Mouse (Mus musculus) telencephalon, adult 2 months (tissue): ENCODE measurements around the gene Plxnc1.

Source experiments
- DNase-seq: peaks from one replicate; pipeline ENCODE4 v3.0.0-alpha.2; 2011; ENCODE audit warnings: low read depth, low spot score

The Plxnc1 gene

DNA sequence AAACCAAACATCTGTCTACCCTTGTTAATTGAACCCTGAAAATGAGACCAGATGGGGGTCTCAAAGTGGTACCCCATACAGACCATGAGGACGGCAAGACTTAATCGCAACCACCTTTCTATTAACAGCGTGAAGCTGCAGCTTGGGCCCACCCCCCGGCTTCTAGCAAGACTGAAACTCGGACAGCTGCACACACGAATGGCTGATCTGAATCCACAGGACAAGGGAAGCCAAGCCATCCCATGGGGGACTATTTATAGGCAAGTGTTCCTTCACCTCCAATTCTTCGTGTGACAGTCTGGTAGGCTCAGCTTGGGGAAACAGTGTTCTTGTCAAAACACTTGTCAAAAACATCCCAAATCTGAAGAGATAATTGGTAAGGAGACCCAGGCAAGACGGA, 24.1 kb downstream of the Plxnc1 start:
- no peak for DNase-seq

GRCm38 (mm10) chr10:94919960-94920359, 24.7 kb downstream of the Plxnc1 start:
- DNase-seq: no peak

DNA sequence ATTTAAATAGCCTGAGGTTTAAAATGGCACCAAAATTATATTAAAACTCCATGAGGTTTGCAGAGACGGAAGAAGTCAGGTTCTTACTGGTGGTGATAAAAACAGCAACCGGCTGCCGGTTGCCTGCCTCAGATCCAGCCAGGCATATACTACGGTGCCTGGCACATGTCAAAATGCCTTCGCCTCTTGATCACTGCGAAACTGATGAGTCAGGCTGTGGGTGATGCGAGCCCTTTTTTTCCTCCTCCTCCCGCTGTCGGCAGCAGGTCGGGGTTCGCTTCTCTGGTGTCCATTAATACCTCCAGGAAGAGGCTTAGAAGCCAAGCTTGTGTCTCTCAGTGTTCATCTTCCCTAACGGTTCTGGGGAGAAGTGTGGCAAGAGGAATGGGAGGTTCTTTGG, 25.1 kb downstream of the Plxnc1 start:
- DNase-seq: peak; percentile 80

- DNase-seq: no peak
Measured at GRCm38 (mm10) chr10:94918618-94919017, 26.0 kb downstream of the Plxnc1 start.

DNA sequence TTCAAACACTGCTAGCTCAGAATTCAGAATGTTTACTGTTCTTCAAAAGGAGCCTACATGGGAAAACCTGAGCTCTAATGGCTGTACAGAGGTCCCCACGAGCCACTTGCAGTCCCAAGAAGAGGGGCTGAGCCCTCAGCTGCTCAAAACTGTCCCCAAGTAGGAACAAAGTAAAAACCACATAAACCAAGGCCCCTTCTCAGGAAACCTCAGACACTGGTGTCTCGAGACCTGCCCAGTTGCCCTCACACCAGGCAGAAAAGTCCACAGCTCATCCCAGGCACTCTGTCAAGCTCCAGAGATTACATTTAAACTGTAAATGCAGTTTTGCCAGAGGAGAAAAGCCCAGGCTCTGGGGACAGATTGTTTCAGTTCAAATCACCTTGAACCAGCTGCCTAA, 26.6 kb downstream of the Plxnc1 start:
- DNase-seq: no peak

- DNase-seq: no peak
Measured at GRCm38 (mm10) chr10:94917354-94917753, 27.3 kb downstream of the Plxnc1 start.

- no peak for DNase-seq
Measured at GRCm38 (mm10) chr10:94916610-94917009, 28.0 kb downstream of the Plxnc1 start.

DNA sequence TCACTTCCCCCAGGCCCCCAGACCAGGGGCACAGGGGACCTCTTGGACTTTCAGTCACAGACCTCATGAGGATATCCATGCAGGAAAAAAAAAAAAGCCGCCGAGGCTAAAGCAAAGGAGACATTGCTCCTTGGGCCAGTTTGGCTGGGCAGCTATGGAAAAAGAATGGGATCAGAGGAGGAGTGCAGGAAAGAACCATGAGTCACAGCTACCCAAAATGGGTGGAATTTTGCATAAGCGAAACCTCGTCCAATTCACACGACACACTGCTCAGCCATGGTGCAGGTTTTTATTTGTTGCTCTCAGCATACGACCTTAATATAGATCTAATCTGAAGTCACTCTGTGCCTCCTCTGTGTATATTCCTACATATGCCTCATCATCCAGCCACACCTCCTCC, 28.9 kb downstream of the Plxnc1 start:
- peak; percentile 43 for DNase-seq

- DNase-seq: no peak
Measured at GRCm38 (mm10) chr10:94914081-94914480, 30.6 kb downstream of the Plxnc1 start.

GRCm38 (mm10) chr10:94913336-94913739, 31.3 kb downstream of the Plxnc1 start:
- no peak for DNase-seq

DNA sequence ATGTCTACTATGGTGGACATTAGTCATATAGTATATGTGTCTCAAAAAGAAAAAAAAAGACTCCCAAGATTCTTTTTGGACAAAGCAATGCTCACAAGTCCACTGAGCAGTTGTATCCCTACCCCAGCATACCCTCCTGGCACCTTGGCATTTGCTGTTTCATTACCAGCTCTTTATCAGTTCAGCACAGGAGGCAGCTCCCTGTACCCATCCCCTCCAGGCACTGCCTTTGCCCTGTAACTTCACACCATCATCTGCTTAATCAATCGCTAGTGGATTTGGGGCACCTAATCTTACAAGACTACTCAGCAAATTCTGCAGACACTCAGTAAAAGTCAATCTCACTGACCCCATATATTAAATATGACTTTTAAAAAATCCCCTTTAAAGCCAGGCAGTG, 32.1 kb downstream of the Plxnc1 start:
- DNase-seq: no peak

GRCm38 (mm10) chr10:94911102-94911501, 33.5 kb downstream of the Plxnc1 start:
- no peak for DNase-seq

DNA sequence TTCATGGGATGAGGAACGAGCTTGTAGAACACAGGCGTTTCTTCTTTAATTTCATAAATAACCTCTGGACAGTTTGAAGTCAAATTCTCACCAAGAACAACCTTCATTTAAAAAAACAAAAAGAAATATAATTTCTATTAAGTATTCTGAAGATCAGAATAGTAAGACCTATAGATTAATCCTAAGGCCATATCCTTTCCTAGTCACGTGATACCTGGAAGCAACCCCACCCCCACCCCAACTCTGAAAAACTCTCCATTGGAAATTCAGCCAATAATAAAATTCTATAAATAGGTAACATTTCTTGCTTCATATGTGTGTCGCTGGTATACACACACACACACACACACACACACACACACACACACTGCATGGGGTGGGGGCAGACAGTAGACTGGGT, 34.1 kb downstream of the Plxnc1 start:
- no peak for DNase-seq

GRCm38 (mm10) chr10:94909789-94910188, 34.8 kb downstream of the Plxnc1 start:
- no peak for DNase-seq

- no peak for DNase-seq
Measured at GRCm38 (mm10) chr10:94908976-94909717, 35.5 kb downstream of the Plxnc1 start.

- DNase-seq: peak; percentile 95
Measured at GRCm38 (mm10) chr10:94905689-94906473, 38.8 kb downstream of the Plxnc1 start.

- peak; percentile 73 for DNase-seq
Measured at GRCm38 (mm10) chr10:94905219-94905618, 39.4 kb downstream of the Plxnc1 start.

DNA sequence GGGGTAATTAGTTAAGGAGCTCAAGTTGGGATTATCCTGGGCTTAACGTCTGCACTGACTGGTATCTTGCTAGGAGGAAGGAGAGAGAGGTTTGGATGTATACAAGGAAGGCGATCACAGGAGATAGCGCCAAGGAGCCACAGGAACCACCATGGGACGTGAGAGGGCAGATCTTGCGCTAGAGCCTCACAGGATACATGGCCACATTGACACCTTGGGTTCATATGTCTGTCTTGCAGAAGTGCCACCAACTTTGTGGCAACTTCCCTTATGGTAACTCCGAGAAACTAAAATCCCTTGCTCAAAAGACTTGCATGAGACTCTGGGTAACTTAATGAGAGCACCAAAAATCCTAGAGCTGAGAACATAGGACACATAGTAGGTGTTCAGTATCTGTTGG, 47.7 kb downstream of the Plxnc1 start:
- DNase-seq: no peak

GRCm38 (mm10) chr10:94896311-94896710, 48.3 kb downstream of the Plxnc1 start:
- DNase-seq: no peak

GRCm38 (mm10) chr10:94895876-94896275, 48.8 kb downstream of the Plxnc1 start:
- DNase-seq: no peak

GRCm38 (mm10) chr10:94889735-94890134, 54.9 kb downstream of the Plxnc1 start:
- DNase-seq: no peak

DNA sequence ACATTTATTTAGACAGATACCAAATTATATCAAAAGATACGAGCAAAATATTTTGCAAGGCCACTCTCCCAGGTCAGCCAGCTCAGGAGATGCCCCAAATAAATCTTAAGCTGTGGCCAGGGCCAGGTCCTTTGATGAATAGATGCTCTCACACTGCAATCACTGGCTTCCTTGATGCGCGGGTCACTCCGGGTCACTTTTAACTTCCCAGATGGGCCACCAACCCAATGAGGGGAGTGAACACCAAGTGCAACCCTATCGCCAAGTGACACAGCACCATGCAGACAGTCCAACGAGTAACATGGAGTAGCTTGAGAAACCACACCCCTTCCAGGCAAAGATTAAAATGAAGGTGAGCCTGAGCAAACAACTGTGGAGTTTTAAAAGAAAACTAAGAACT, 61.4 kb downstream of the Plxnc1 start:
- DNase-seq: no peak

DNA sequence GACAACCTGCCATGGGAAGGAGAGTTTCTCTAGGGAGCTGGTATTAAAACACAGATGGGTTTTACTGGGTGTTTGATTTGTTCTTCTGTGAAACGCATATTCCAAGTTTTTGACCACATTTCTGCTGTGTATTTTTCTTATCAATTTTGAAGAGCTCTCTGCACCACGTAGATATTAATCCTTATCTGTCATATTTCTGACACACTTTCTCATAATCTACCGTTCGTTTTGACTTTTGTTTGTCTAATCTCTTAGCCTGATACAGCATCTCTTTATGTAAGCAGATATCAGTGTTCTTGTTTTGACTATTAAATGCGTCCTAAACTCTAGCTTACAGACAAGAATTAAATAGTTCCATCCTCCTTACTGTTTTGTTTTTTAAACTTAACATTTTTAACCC, 73.1 kb downstream of the Plxnc1 start:
- no peak for DNase-seq
